Mouse (Mus musculus) T-helper 2 cell (primary cell): ENCODE measurements around the gene Trim71.
"Not testable (repeated sequence)": the region's sequence is repeated elsewhere in the genome, so short reads cannot be mapped to it uniquely, and the experiment has no call there.

Source experiments
- in situ Hi-C: fragments of 300-600 bp; cut with MboI, MseI; formaldehyde crosslinking; loops from one replicate; pipeline ENCODE4 v1.15.1; 2025; ENCODE audit warnings: high pct_unique_total_duplicates

Gene Trim71

GRCm38 (mm10) chr9:114526581-114526980 lies 37.6 kb downstream of the Trim71 start:
- in situ Hi-C loops = no loop called here

DNA sequence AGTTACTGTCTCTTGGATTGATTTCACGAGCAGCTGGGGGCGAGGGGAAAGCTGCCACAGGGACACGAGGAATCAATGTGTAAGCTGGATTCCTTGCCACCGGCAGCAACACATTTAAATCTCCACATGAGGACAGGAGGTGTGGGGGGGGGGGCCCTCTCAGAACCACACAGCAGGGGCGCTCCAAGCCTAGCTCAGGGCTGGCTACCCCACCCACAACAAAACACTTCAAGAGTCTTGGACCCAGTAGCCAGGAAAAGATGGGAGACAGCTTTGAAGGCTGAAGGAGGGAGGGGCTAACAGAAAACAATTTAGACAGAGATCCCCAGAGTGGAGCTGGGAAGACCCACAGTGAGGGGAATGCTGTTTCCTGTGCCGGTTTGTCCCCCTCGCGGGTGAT lies 38.3 kb downstream of the Trim71 start:
- in situ Hi-C loops = no loop called here

- in situ Hi-C loops = no loop called here
Observed at GRCm38 (mm10) chr9:114525073-114525633, 39.0 kb downstream of the Trim71 start.

DNA sequence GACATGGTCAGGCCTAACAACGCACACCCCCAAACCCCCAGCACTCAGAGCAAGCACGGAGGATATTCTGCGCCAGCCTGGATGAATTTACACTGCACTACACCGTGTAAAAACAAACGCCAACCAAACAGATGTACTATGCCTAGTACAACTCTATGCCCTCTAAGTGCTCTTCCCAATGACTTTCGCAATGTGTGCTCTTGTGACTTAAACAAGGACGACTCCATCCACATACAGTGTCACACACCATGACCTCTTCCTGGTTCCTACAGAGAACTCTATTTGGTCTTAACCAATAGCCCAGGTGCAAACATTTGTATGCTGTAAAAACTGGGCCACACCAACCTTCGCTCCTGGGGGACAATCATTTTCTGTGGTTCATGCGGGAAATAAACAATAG lies 41.7 kb downstream of the Trim71 start:
- in situ Hi-C loops = no loop called here

DNA sequence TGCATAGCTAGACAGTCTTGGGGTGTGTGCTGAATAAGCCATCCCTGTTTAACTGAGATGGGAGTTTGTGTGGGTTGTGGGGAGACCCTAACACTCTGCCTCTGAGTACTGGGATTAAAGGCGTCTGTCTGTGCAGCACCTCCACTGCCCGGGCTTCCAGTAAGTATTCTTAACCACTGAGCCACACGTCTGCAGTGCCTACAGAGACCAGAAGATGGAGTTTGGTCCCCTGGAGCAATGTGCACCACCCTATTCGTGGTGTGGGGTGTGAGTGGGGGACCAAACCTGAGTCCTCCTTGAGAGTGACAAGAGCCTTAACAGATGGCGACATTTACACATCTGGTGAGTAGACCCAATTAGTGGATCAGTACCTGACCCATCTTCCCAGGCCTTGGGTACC lies 42.1 kb downstream of the Trim71 start:
- in situ Hi-C loops = no loop called here

DNA sequence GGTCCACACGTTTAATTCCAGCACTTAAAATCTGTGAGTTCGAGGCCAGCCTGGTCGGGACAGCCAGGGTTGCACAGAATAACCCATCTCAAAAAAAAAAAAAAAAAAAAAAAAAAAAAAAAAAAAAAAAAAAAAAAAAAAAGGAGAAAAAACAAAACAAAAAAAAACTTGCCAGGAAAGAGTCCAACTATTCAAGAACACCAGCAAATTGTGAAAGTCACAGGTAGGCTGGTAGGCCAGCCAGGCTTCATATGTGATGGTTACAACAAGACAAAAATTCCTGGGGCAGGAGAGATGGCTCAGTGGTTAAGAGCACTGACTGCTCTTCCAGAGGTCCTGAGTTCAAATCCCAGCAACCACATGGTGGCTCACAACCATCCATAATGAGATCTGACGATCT lies 43.6 kb downstream of the Trim71 start:
- in situ Hi-C loops = not testable (repeated sequence)

- in situ Hi-C loops = no loop called here
Observed at GRCm38 (mm10) chr9:114518812-114519477, 45.2 kb downstream of the Trim71 start.

GRCm38 (mm10) chr9:114517924-114518497 lies 46.2 kb downstream of the Trim71 start:
- in situ Hi-C loops = no loop called here

- in situ Hi-C loops = no loop called here
Observed at GRCm38 (mm10) chr9:114515364-114515763, 48.8 kb downstream of the Trim71 start, which contains the start of gene C130032M10Rik. C130032M10Rik (plus strand) TSS chr9:114515697.

DNA sequence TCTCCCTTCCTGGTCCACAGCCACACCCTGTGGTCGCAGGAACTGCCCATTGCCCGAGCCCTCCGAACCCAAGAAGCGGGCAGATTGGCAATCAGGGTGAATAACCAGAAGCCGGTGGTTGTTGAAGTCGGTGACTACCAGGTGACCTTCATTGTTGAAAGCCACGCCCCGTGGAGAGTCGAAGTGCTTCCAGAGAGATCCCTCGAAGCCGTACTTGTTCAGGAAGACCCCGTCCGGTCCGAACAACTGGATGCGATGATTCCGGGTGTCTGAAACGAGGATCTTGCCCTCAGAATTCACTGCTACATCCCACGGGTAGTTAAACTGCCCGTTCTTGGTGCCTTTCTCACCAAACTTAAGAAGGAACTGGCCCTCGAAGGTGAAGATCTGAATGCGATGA lies 51.3 kb downstream of the Trim71 start:
- in situ Hi-C loops = no loop called here

GRCm38 (mm10) chr9:114509785-114510184 lies 54.4 kb downstream of the Trim71 start:
- in situ Hi-C loops = no loop called here

DNA sequence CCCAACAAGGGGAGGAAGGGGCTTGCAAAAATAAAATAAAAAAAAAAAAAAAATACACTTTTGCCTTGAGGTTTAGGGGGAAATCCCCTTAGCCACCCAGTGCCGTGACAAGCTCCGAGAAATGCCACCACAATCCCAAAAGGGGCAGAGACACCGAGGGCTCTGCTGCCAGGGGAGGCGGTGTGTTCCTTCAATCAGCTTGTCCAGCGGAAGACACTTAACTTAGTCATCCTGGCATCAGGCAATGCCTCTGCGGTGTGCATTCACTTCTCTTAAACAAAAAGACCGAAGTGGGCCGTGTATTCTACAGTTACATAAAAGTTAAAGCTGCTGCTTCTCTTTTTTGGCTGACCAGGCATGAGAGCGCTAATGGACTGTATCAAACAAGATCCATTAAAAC lies 56.7 kb downstream of the Trim71 start:
- in situ Hi-C loops = no loop called here

DNA sequence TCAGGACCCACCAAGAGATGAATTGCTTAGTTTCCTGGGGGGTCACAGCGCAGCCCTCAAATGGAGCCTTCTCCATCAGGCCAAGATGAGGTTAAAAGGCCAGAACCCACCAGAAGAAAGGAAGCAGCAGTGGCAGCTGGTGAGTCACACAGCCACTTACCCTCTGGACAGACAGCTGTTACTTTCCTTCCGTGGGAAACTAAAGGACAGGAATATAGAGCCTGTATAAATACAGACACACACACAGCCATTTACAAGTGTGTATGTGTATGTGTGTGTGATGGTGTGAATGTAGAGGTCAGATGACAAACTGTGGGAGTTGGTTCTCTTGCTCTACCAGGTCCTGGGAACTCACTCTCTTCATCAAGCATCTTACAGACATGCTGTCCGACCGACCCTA lies 57.6 kb downstream of the Trim71 start:
- in situ Hi-C loops = no loop called here

DNA sequence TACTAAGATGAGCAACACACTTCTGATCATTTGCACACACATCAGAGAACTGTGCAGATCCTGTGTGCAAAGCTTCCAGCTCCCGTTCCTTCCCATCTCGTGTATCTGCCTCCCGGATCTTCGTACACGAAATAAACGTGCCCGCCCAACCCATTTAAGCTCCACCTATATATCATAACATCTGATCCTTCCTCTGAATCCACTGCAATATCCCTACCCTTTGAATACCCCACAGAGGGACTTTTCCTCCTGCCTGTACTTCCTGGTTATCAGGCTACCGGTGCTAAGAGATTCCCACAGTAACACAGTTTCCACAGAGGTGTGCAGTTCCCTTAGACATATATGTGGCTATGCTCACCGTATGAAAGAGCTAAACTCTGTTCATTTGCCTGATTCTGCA lies 59.4 kb downstream of the Trim71 start, which contains the start of gene Ccr4:
Ccr4 (minus strand) TSS at position 101 of the 400 bp plus-strand sequence.
- in situ Hi-C loops = no loop called here

DNA sequence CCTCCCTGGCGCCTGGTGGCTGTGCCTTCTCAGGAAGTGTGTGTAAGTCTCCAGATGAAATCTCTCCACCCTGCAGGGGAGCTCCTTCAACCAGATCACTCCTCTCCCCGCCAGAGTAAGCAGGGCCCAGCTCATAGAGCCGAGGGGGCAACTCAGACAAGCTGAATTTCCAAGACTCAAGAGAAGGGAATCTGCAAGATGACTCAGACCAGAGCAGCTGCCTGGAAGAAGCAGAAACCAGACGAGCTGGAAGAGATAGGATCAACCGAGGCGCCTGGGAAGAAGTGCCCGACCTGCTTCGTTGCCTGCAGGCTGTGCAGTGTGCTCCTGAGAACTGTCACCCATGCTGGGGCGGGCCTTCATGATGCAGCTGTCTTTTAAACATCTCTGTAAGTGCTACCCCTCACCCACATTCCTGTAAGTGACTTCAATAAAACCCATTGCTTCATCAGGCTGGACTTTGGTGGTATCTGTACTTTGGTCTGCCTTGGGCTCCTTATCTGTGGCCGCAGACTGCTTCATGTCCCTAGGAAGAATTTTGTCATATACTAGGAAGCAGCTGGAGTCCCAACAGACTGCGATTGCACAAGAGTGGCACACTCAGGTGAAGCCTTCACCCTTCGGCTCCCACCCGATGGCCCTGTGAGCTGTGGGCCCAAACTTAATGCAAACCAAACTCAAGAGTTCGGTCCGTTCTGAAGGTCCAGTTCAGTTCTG lies 61.3 kb downstream of the Trim71 start:
- in situ Hi-C loops = no loop called here

DNA sequence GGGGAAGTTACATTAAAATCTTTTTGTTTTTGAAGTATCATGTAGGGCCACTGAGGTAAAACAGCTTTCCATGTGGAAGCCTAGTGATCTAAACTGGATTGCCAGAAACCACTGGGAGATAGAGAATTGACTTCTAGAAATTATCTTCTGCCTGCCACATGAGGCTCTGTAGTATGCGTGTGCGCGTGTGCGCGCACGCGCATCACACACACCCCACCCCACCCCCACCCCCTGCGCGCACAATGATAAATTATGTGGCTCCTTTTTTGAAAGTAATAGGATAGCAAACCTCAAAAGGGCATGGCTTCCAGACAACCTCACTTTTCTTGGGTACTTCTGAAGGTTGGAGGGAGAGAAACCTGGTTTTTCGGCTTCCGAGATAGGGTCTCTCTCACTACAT lies 62.3 kb downstream of the Trim71 start:
- in situ Hi-C loops = no loop called here

- in situ Hi-C loops = no loop called here
Observed at GRCm38 (mm10) chr9:114501111-114501510, 63.1 kb downstream of the Trim71 start.

DNA sequence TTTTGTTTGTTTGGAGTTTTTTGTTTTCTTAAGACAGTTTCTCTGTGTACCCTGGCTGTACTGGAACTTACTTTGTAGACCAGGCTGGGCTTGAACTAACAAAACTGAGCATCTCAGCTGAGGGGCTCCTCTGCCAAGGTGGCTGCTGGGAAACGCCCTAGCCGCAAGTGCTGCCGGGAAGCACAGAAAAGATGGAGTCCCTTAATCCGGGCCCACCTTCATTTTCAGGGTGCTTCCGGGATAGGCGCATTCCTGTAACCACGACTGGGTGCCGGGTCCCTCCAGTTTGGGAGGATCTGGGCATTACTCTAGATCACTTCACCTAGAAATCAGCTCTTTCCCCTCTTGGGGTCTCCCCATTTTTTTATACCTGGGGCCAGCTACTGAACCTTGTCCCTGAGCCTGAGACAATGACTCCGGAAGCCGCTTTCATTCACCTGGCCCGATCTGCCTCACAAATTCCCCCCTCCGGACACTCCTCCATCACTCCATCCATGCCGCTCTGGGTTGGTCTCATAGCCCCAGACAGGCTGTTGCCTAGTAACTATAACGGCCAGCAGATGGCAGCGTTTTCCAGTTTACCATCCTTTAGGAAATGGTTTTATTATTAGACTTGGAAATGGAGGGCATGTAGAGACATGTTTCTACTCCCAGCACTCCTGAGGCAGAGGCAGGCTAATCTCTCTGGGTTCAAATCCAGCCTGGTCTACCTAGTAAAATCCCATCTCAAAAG lies 64.2 kb downstream of the Trim71 start:
- in situ Hi-C loops = loop anchor here (5.0 kb wide), 3 partner anchors 82 to 183 kb away; no protein-coding TSS in a partner anchor

DNA sequence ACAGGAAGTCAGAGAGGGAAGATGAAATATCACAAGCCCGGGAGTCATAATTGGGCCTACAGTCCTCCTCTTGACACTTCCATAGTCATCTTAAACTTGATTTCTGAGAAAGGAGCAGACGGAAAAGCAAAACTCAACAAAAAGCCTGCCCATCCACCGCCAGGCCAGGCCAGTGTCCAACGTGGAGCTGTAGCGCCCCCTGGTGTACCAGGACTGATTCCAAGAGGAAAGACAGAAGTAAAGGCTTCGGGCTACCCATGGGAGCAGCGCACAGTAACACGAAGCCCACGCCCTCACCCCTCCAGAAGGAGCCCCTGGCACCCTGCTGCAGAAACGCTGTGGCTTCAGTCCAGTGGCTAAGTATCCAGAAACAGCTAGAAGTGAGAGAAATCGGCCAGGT lies 66.0 kb downstream of the Trim71 start:
- in situ Hi-C loops = loop anchor here (5.0 kb wide), 3 partner anchors 81 to 181 kb away; no protein-coding TSS in a partner anchor

GRCm38 (mm10) chr9:114496469-114496868 lies 67.7 kb downstream of the Trim71 start:
- in situ Hi-C loops = loop anchor here (5.0 kb wide), 3 partner anchors 79 to 179 kb away; no protein-coding TSS in a partner anchor

GRCm38 (mm10) chr9:114487481-114488258 lies 76.5 kb downstream of the Trim71 start:
- in situ Hi-C loops = no loop called here
